17 mouse cellular contexts compared by ENCODE assay signal in genomic region chr1:137218611-137219010, GRCm38 (mm10).
DNase-seq lines count a peak whose midpoint lies in the region; ATAC-seq and TF ChIP-seq lines count a peak whose summit lies in the region.
"Had no signal": no experiment of that assay in that cellular context is flagged by ENCODE, and none has a peak within 500 bp of the region (broad histone marks: within the 10 kb centered on the region; RNA-seq: fewer than 3 reads in every experiment).

No protein-coding gene starts in this region.

- no peak for TF ChIP-seq CTCF in liver, postnatal 0 days (IDR thresholded peaks at IDR 0.05; ENCODE audit: low read depth)

- no peaks in the 10 kb centered on the region for H3K4me1 ChIP-seq in liver, postnatal 0 days (ENCODE audit: insufficient read depth)
- H3K4me1 ChIP-seq in limb, embryonic 10.5 days, result peaks cover 28% of the 10 kb centered on the region

- no peak overlapping the region for H3K4me3 ChIP-seq in liver, postnatal 0 days (ENCODE audit: low read depth, low read length)
- H3K4me3 ChIP-seq in limb, embryonic 10.5 days, result no peak overlapping the region
- H3K4me3 ChIP-seq: embryonic facial prominence, embryonic 13.5 days; limb, embryonic 15.5 days; midbrain, embryonic 15.5 days; neural tube, embryonic 15.5 days had no signal

- 56% methylated on average over 11 of the region's 11 CpGs for WGBS in liver, postnatal 0 days (ENCODE audit: insufficient replicate concordance)
- WGBS in limb, embryonic 10.5 days, result 70% methylated on average over 11 of the region's 11 CpGs

- H3K27ac ChIP-seq in liver, postnatal 0 days (ENCODE audit: low read depth), result no peak overlapping the region
- peak overlapping the region; percentile 22; the same call in 1 of the 2 replicates for H3K27ac ChIP-seq in limb, embryonic 10.5 days
- H3K27ac ChIP-seq: embryonic facial prominence, embryonic 13.5 days; limb, embryonic 15.5 days; midbrain, embryonic 15.5 days; neural tube, embryonic 15.5 days had no signal

- TF ChIP-seq EP300 in liver, postnatal 0 days (IDR thresholded peaks at IDR 0.05; ENCODE audit: low read depth), result no peak

- peak; percentile 49 for ATAC-seq in liver, postnatal 0 days
- ATAC-seq in megakaryocyte progenitor cell, adult 5-6 weeks (replicated peaks; ENCODE audit: poor library complexity), result peak; percentile 73
- no peak for ATAC-seq in inflammation-experienced regulatory T-cells, adult 6 months
- ATAC-seq: forebrain, embryonic 14.5 days; midbrain, embryonic 15.5 days had no signal

- H3K27me3 ChIP-seq in liver, postnatal 0 days (ENCODE audit: insufficient read depth, low read length), result no peaks in the 10 kb centered on the region
- H3K27me3 ChIP-seq in limb, embryonic 10.5 days (ENCODE audit: low read depth, poor library complexity, severe bottlenecking), result peaks cover 25% of the 10 kb centered on the region; the same call in 1 of the 2 replicates
- H3K27me3 ChIP-seq: midbrain, embryonic 15.5 days; neural tube, embryonic 15.5 days had no signal

- H3K9ac ChIP-seq in liver, postnatal 0 days (replicated peaks), result no peak overlapping the region
- H3K9ac ChIP-seq: embryonic facial prominence, embryonic 13.5 days; limb, embryonic 15.5 days; midbrain, embryonic 15.5 days; neural tube, embryonic 15.5 days had no signal

- no peaks in the 10 kb centered on the region for H3K36me3 ChIP-seq in liver, postnatal 0 days (replicated peaks; ENCODE audit: insufficient read depth, low read length)
- H3K36me3 ChIP-seq in limb, embryonic 10.5 days, result no peaks in the 10 kb centered on the region
- H3K36me3 ChIP-seq: embryonic facial prominence, embryonic 13.5 days; limb, embryonic 15.5 days; midbrain, embryonic 15.5 days; neural tube, embryonic 15.5 days had no signal

- H3K4me2 ChIP-seq in liver, postnatal 0 days (ENCODE audit: low read depth, low read length), result no peak overlapping the region
- H3K4me2 ChIP-seq: embryonic facial prominence, embryonic 13.5 days; limb, embryonic 15.5 days; midbrain, embryonic 15.5 days; neural tube, embryonic 15.5 days had no signal

- no peak for DNase-seq in liver, postnatal 0 days
- no peak for DNase-seq in liver
- DNase-seq in ES-CJ7 (ENCODE audit: low read depth, low spot score), result peak; percentile 21
- peak; percentile 41 for DNase-seq in limb, embryonic 10.5 days (ENCODE audit: low spot score)
- DNase-seq in layer of hippocampus, postnatal 25 days (ENCODE audit: extremely low spot score in 1 of 2, low spot score in 1 of 2), result no peak
- DNase-seq: cerebellum, adult 9-10 months; gastrocnemius, postnatal 25 days; kidney, adult 8-10 months; lung, postnatal 36 days; right cerebral cortex, postnatal 14 days had no signal

- H3K9me3 ChIP-seq in liver, postnatal 0 days (ENCODE audit: low read length), result no peaks in the 10 kb centered on the region
- H3K9me3 ChIP-seq in limb, embryonic 10.5 days (replicated peaks), result no peaks in the 10 kb centered on the region
- H3K9me3 ChIP-seq: embryonic facial prominence, embryonic 13.5 days; limb, embryonic 15.5 days; midbrain, embryonic 15.5 days; neural tube, embryonic 15.5 days had no signal

Comparison
In these comparisons a context has a peak if more than half of its experiments do, and no peak if none do; other contexts are left out.
1. DNase-seq: peak in ES-CJ7 (single experiment) and limb, embryonic 10.5 days (single experiment); none in liver, postnatal 0 days (single experiment), liver (single experiment) and layer of hippocampus, postnatal 25 days (0 of 2).